Mouse (Mus musculus): ENCODE measurements around the gene Speg. TPM values are rescaled to one million over a fixed set of nuclear protein-coding genes. Genes with fewer than 3 reads are reported as not detected.
A peak's percentile ranks its signal among the peaks of the same experiment; 100 is the strongest.

The Speg gene
- polyA plus RNA-seq, 1 experiment from 2014 or later, result 41.1 TPM

DNA sequence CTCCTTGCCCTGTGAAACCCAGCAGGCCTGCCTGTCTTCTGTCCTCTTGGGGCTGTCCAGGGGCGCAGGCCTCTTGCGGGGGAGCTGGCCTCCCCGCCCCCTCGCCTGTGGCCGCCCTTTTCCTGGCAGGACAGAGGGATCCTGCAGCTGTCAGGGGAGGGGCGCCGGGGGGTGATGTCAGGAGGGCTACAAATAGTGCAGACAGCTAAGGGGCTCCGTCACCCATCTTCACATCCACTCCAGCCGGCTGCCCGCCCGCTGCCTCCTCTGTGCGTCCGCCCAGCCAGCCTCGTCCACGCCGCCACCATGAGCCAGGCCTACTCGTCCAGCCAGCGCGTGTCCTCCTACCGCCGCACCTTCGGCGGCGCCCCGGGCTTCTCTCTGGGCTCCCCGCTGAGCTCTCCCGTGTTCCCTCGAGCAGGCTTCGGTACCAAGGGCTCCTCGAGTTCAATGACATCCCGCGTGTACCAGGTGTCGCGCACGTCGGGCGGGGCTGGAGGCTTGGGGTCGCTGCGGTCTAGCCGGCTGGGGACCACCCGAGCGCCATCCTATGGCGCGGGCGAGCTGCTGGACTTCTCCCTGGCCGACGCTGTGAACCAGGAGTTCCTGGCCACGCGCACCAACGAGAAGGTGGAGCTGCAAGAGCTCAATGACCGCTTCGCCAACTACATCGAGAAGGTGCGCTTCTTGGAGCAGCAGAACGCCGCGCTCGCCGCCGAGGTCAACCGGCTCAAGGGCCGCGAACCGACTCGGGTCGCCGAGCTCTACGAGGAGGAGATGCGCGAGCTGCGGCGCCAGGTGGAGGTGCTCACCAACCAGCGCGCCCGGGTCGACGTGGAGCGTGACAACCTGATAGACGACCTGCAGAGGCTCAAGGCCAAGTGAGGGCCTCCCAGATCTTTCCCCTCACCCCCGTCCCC is 14.7 kb upstream of the Speg start, which contains the start of gene Des:
Des (plus strand) TSS at position 218 of the 920 bp plus-strand sequence.
- Histone ChIP-seq H3K27me3 (ENCODE audit: control insufficient read depth, insufficient read depth, low read length) (peaks cover 7% of the 10 kb centered on the region; the same call in 1 of the 2 replicates), H3K9ac (ENCODE audit: low read length) (peak within 1 kb of the TSS; percentile 78), H3K36me3 (ENCODE audit: control insufficient read depth, insufficient read depth) (peaks cover 17% of the 10 kb centered on the region), H3K27ac (ENCODE audit: low read length) (peak within 1 kb of the TSS; percentile 96), H3K4me2 (ENCODE audit: low read depth, low read length) (peak within 1 kb of the TSS; percentile 63), H3K9me3 (replicated peaks; ENCODE audit: control insufficient read depth, low read length) (no peaks in the 10 kb centered on the region), H3K4me3 (ENCODE audit: low read length) (peak within 1 kb of the TSS; percentile 56), H3K4me1 (ENCODE audit: control insufficient read depth, insufficient read depth, low read length) (peaks cover 42% of the 10 kb centered on the region)
- ATAC-seq (replicated peaks; ENCODE audit: extremely low read depth, insufficient read depth, low FRiP score), result peak; percentile 85
- under 1% methylated on average over 80 of the region's 80 CpGs for WGBS

DNA sequence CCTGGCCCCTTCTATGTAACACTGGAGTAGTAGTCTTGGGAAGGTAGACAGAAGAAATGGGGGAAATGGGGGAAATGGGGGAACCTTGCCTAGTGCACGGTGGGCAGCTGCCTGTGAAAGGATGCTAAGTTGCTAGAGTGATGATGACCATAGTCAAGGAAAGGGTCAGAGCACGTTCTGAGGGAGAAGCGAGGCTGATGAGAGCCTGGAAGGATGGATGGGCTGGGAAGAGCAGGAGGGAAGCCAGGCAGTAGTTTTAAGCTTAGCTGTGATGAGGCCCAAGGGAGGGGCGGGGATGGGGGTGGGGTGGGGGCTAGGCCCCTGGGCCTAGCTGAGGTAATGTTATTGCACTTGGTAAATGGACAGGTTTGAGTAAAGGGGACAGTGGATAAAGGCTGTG is 14.0 kb upstream of the Speg start:
- no peak for ATAC-seq (replicated peaks; ENCODE audit: extremely low read depth, insufficient read depth, low FRiP score)
- 21% methylated on average over 4 of the region's 4 CpGs for WGBS
- no peaks in the 10 kb centered on the region for H3K9me3 ChIP-seq (replicated peaks; ENCODE audit: control insufficient read depth, low read length)
- H3K4me3 ChIP-seq (ENCODE audit: low read length), result peak overlapping the region; percentile 56
- H3K9ac ChIP-seq (ENCODE audit: low read length), result peak overlapping the region; percentile 78
- peaks cover 47% of the 10 kb centered on the region for H3K4me1 ChIP-seq (ENCODE audit: control insufficient read depth, insufficient read depth, low read length)
- peaks cover 7% of the 10 kb centered on the region; the same call in 1 of the 2 replicates for H3K27me3 ChIP-seq (ENCODE audit: control insufficient read depth, insufficient read depth, low read length)
- H3K4me2 ChIP-seq (ENCODE audit: low read depth, low read length), result peak overlapping the region; percentile 63
- peaks cover 21% of the 10 kb centered on the region for H3K36me3 ChIP-seq (ENCODE audit: control insufficient read depth, insufficient read depth)
- peak overlapping the region; percentile 96 for H3K27ac ChIP-seq (ENCODE audit: low read length)

- peak overlapping the region; percentile 63 for H3K4me2 ChIP-seq (ENCODE audit: low read depth, low read length)
- H3K36me3 ChIP-seq (ENCODE audit: control insufficient read depth, insufficient read depth), result peaks cover 24% of the 10 kb centered on the region
- peak overlapping the region; percentile 78 for H3K9ac ChIP-seq (ENCODE audit: low read length)
- peaks cover 7% of the 10 kb centered on the region; the same call in 1 of the 2 replicates for H3K27me3 ChIP-seq (ENCODE audit: control insufficient read depth, insufficient read depth, low read length)
- H3K4me3 ChIP-seq (ENCODE audit: low read length), result peak overlapping the region; percentile 56
- no peaks in the 10 kb centered on the region for H3K9me3 ChIP-seq (replicated peaks; ENCODE audit: control insufficient read depth, low read length)
- peaks cover 47% of the 10 kb centered on the region for H3K4me1 ChIP-seq (ENCODE audit: control insufficient read depth, insufficient read depth, low read length)
- peak; percentile 50; the same call in 1 of the 2 replicates for ATAC-seq (replicated peaks; ENCODE audit: extremely low read depth, insufficient read depth, low FRiP score)
- H3K27ac ChIP-seq (ENCODE audit: low read length), result peak overlapping the region; percentile 96
- 22% methylated on average over 4 of the region's 4 CpGs for WGBS
Observed at GRCm38 (mm10) chr1:75361750-75362149, 13.3 kb upstream of the Speg start.

GRCm38 (mm10) chr1:75363868-75364267 is 11.2 kb upstream of the Speg start:
- Histone ChIP-seq H3K27me3 (ENCODE audit: control insufficient read depth, insufficient read depth, low read length) (peaks cover 4% of the 10 kb centered on the region; the same call in 1 of the 2 replicates), H3K27ac (ENCODE audit: low read length) (no peak overlapping the region), H3K9me3 (replicated peaks; ENCODE audit: control insufficient read depth, low read length) (no peaks in the 10 kb centered on the region), H3K4me2 (ENCODE audit: low read depth, low read length) (no peak overlapping the region), H3K4me3 (ENCODE audit: low read length) (no peak overlapping the region), H3K9ac (ENCODE audit: low read length) (no peak overlapping the region), H3K4me1 (ENCODE audit: control insufficient read depth, insufficient read depth, low read length) (peaks cover 31% of the 10 kb centered on the region), H3K36me3 (ENCODE audit: control insufficient read depth, insufficient read depth) (peaks cover 26% of the 10 kb centered on the region)
- ATAC-seq (replicated peaks; ENCODE audit: extremely low read depth, insufficient read depth, low FRiP score), result no peak
- 70% methylated on average over 3 of the region's 3 CpGs for WGBS

DNA sequence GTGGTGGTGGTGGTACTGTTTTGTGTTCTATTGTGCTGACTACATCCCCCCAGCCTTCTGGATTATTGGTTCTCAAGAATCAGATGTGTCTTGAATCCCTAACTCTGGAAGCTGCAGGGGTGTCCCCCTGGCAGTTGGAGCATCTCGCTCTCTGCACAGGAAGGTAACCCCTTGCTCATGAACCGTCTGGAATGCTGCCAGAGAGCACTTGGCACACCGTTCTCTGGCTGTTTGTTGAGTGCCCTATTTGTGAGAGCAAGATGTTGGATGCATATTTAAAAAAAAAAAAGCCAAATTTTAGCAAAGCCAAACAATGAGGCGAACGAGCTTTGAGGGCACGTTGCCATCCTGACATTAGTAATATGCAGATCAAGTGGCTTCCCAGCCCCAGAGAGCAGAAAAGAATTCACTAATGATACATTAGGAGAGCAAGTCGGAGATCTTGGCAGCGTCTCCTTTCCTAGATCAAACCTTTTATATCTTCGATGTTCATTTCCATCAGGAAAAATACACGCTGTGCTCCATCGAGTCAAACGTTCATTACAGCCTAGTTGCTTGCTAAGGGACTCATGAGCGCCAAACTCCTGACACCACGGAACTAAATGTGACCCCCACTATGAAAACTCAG is 9.5 kb upstream of the Speg start:
- no peak for ATAC-seq (replicated peaks; ENCODE audit: extremely low read depth, insufficient read depth, low FRiP score)
- Histone ChIP-seq H3K4me1 (ENCODE audit: control insufficient read depth, insufficient read depth, low read length) (peaks cover 36% of the 10 kb centered on the region), H3K4me2 (ENCODE audit: low read depth, low read length) (no peak overlapping the region), H3K9me3 (replicated peaks; ENCODE audit: control insufficient read depth, low read length) (no peaks in the 10 kb centered on the region), H3K9ac (ENCODE audit: low read length) (no peak overlapping the region), H3K27me3 (ENCODE audit: control insufficient read depth, insufficient read depth, low read length) (peaks cover 4% of the 10 kb centered on the region; the same call in 1 of the 2 replicates), H3K27ac (ENCODE audit: low read length) (no peak overlapping the region), H3K36me3 (ENCODE audit: control insufficient read depth, insufficient read depth) (peaks cover 26% of the 10 kb centered on the region), H3K4me3 (ENCODE audit: low read length) (no peak overlapping the region)
- 66% methylated on average over 14 of the region's 14 CpGs for WGBS

DNA sequence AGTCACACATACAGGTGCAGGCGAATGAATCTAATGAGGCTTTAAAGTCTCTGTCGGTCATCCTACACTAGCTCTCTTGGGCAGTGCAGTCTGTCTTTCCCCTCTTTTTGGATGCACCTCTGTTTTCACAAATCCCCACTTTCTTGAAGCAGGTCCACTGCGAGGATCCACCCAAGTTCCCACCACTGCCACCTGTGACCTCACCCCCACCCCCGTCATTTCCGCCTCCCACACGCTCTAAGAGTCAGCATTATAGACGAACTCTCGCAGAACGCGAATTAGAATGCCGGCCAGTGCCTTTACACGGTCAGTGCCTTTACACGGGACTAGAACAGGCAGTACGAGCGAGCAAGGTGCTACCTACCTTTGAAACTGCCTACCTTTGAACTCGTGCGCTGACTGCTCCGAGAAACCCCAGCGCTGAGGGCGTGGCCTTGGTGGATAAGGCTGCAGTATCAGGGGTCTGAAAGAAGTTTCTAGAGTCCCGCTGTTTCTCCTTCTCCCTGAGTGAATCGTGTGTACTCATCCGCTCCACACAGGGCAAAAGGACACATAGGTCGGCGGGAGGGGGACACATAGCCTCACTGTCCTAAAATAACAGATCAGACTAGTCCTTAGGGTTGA is 5.6 kb upstream of the Speg start:
- H3K9me3 ChIP-seq (replicated peaks; ENCODE audit: control insufficient read depth, low read length), result no peaks in the 10 kb centered on the region
- H3K27ac ChIP-seq (ENCODE audit: low read length), result peak overlapping the region; percentile 79
- H3K4me1 ChIP-seq (ENCODE audit: control insufficient read depth, insufficient read depth, low read length), result peaks cover 24% of the 10 kb centered on the region
- H3K4me2 ChIP-seq (ENCODE audit: low read depth, low read length), result peak overlapping the region; percentile 44
- WGBS, result 30% methylated on average over 25 of the region's 25 CpGs
- H3K4me3 ChIP-seq (ENCODE audit: low read length), result no peak overlapping the region
- ATAC-seq (replicated peaks; ENCODE audit: extremely low read depth, insufficient read depth, low FRiP score), result no peak
- peaks cover 9% of the 10 kb centered on the region; the same call in 1 of the 2 replicates for H3K36me3 ChIP-seq (ENCODE audit: control insufficient read depth, insufficient read depth)
- H3K9ac ChIP-seq (ENCODE audit: low read length), result peak overlapping the region; percentile 65
- H3K27me3 ChIP-seq (ENCODE audit: control insufficient read depth, insufficient read depth, low read length), result no peaks in the 10 kb centered on the region; the same call in 1 of the 2 replicates

DNA sequence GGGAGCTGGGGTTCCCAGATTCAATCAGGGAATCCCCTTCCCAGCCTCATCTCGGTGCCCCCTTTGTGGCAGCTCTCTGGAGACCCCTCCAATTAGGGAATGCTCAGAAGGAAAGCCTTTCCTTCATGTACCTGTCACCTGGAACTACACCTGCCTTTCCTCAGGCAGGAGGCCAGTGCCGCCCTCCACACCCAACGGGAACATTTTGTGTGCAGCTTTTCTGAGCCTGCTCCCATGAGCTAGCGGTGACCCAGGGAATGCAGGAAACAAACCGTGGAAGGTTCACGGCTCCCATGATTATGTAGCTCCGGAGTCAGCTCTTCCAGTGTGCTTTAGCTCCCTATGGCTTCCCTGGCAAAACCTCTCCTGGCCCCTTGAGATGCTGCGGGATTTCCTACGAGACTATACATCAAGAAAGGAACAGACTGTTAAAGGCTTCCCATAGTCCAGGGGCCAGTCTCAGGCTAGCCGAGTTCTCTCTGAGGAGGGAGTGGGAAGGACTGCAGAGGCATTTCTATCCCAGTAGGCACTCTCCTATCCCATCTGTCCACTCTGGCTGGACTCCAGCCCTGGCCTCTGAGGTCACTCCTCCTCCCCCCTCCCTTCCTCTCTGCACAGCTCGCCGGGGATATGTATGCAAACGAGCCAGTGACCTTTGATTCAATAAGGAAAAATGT is 5.0 kb upstream of the Speg start:
- no peak for ATAC-seq (replicated peaks; ENCODE audit: extremely low read depth, insufficient read depth, low FRiP score)
- Histone ChIP-seq H3K27me3 (ENCODE audit: control insufficient read depth, insufficient read depth, low read length) (peaks cover 2% of the 10 kb centered on the region), H3K36me3 (ENCODE audit: control insufficient read depth, insufficient read depth) (peaks cover 9% of the 10 kb centered on the region; the same call in 1 of the 2 replicates), H3K9me3 (replicated peaks; ENCODE audit: control insufficient read depth, low read length) (no peaks in the 10 kb centered on the region), H3K4me2 (ENCODE audit: low read depth, low read length) (peak overlapping the region; percentile 44), H3K27ac (ENCODE audit: low read length) (peak overlapping the region; percentile 79), H3K9ac (ENCODE audit: low read length) (peak overlapping the region; percentile 65), H3K4me1 (ENCODE audit: control insufficient read depth, insufficient read depth, low read length) (peaks cover 25% of the 10 kb centered on the region), H3K4me3 (ENCODE audit: low read length) (no peak overlapping the region)
- WGBS, result 32% methylated on average over 13 of the region's 13 CpGs

DNA sequence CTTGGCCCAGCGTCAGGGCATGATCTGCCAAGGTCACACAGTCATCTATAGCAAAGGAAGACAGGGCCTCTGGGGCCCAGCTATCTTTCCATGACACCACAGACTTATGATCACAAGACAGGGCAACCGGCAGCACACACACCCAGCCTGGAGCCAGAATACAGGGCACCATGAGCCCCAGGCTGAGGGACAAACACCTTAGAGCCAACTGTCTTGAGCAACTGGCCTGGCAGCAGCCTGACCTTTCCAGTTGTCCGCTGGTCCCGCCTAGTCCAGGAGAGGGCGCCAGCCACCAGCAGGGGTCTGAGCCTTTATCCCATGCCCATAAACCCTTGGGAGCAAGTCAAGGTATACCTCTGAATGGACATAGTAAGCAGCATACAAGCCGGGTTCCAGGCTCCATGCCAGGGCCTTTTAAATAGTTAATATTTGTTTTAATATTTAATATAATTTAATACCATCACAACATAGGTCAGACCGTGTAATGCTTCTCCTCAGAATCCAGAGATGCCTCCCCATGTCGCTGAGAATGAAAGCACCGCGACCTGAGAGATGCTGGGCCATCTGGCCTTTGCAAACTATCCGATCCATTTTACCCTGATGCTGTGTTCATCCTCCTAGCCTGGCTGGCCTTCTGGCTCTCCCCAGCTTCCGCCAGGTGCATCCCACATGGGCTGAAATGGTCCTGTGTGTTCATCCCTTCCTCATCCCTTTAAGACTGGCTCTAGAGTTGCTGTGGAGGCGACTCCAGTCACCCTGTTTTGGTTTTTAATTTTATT is 3.6 kb upstream of the Speg start:
- H3K9ac ChIP-seq (ENCODE audit: low read length), result no peak overlapping the region
- no peaks in the 10 kb centered on the region for H3K9me3 ChIP-seq (replicated peaks; ENCODE audit: control insufficient read depth, low read length)
- H3K4me3 ChIP-seq (ENCODE audit: low read length), result no peak overlapping the region
- 54% methylated on average over 13 of the region's 13 CpGs for WGBS
- peaks cover 20% of the 10 kb centered on the region for H3K4me1 ChIP-seq (ENCODE audit: control insufficient read depth, insufficient read depth, low read length)
- no peak overlapping the region for H3K4me2 ChIP-seq (ENCODE audit: low read depth, low read length)
- no peak for ATAC-seq (replicated peaks; ENCODE audit: extremely low read depth, insufficient read depth, low FRiP score)
- H3K36me3 ChIP-seq (ENCODE audit: control insufficient read depth, insufficient read depth), result 0 out of 2 replicates have a peak, but pooled peaks cover 2% of the 10 kb centered on the region
- H3K27ac ChIP-seq (ENCODE audit: low read length), result peak overlapping the region; percentile 78
- peaks cover 10% of the 10 kb centered on the region for H3K27me3 ChIP-seq (ENCODE audit: control insufficient read depth, insufficient read depth, low read length)
